Mouse (Mus musculus) E14TG2a.4 (cell line): ENCODE measurements around the gene Polr1b.

ENCODE experiments used
- H3K27me3 ChIP-seq: 2 replicates; pipeline ENCODE4 v1.6.1; 2014; ENCODE audit warnings: low read length, control low read depth; ENCODE audit not compliant: insufficient read depth
- H3K36me3 ChIP-seq: 2 replicates; pipeline ENCODE4 v1.6.1; 2014; ENCODE audit warnings: low read length, control low read depth; ENCODE audit not compliant: insufficient read depth
- H3K4me1 ChIP-seq: replicated peaks from 2 replicates; pipeline ENCODE4 v1.6.1; 2014; ENCODE audit warnings: low read depth, low read length, control low read depth
- H3K4me3 ChIP-seq: replicated peaks from 2 replicates; pipeline ENCODE4 v1.5.1; 2014; ENCODE audit warnings: mild to moderate bottlenecking, low read length
- H3K9me3 ChIP-seq: 2 replicates; pipeline ENCODE4 v1.6.1; 2014; ENCODE audit warnings: low read length, control low read depth
- CTCF ChIP-seq: conservative IDR thresholded peaks from 2 replicates; pipeline ENCODE4 v1.5.1; 2014; ENCODE audit warnings: low read length
- NANOG ChIP-seq: IDR thresholded peaks from 2 replicates; pipeline ENCODE4 v1.6.1; 2014; ENCODE audit warnings: borderline replicate concordance, low read length, mixed read lengths
- POU5F1 ChIP-seq: IDR thresholded peaks from 2 replicates; pipeline ENCODE4 v1.6.1; 2014; ENCODE audit warnings: low read length, borderline replicate concordance

Polr1b gene

GRCm38 (mm10) chr2:129100784-129101310 lies at the start of gene Polr1b:
Polr1b (plus strand) TSS chr2:129100995.
- Histone ChIP-seq H3K9me3 (no peaks in the 10 kb centered on the region), H3K27me3 (no peaks in the 10 kb centered on the region), H3K4me1 (peaks cover 24% of the 10 kb centered on the region), H3K36me3 (peaks cover 39% of the 10 kb centered on the region), H3K4me3 (peak within 1 kb of the TSS; percentile 95)
- TF ChIP-seq NANOG = no peak
- no peak for TF ChIP-seq POU5F1
- TF ChIP-seq CTCF = no peak

- Histone ChIP-seq H3K4me1 (peaks cover 14% of the 10 kb centered on the region), H3K4me3 (no peak overlapping the region), H3K27me3 (peaks cover 5% of the 10 kb centered on the region), H3K36me3 (no peaks in the 10 kb centered on the region), H3K9me3 (no peaks in the 10 kb centered on the region)
- TF ChIP-seq NANOG = no peak
These were observed 48.3 kb upstream of the Polr1b start for GRCm38 (mm10) chr2:129052451-129052983.

GRCm38 (mm10) chr2:129055741-129056140 lies 45.1 kb upstream of the Polr1b start:
- Histone ChIP-seq H3K4me3 (no peak overlapping the region), H3K27me3 (peaks cover 5% of the 10 kb centered on the region), H3K9me3 (no peaks in the 10 kb centered on the region), H3K36me3 (no peaks in the 10 kb centered on the region), H3K4me1 (peaks cover 28% of the 10 kb centered on the region)
- TF ChIP-seq NANOG (no peak), CTCF (no peak), POU5F1 (no peak)

GRCm38 (mm10) chr2:129056597-129056996 lies 44.2 kb upstream of the Polr1b start:
- H3K27me3 ChIP-seq = peaks cover 5% of the 10 kb centered on the region
- no peaks in the 10 kb centered on the region for H3K9me3 ChIP-seq
- no peak for TF ChIP-seq NANOG
- peak; percentile 91 for TF ChIP-seq CTCF
- no peak for TF ChIP-seq POU5F1
- H3K4me1 ChIP-seq = peaks cover 32% of the 10 kb centered on the region
- H3K4me3 ChIP-seq = no peak overlapping the region
- H3K36me3 ChIP-seq = no peaks in the 10 kb centered on the region

- TF ChIP-seq NANOG (no peak), CTCF (no peak), POU5F1 (no peak)
- H3K9me3 ChIP-seq = no peaks in the 10 kb centered on the region
- H3K4me1 ChIP-seq = peaks cover 35% of the 10 kb centered on the region
- no peak overlapping the region for H3K4me3 ChIP-seq
- peaks cover 5% of the 10 kb centered on the region for H3K27me3 ChIP-seq
- no peaks in the 10 kb centered on the region for H3K36me3 ChIP-seq
These were observed 43.5 kb upstream of the Polr1b start for GRCm38 (mm10) chr2:129057256-129057655.

GRCm38 (mm10) chr2:129057920-129058361 lies 42.9 kb upstream of the Polr1b start:
- TF ChIP-seq NANOG (no peak), CTCF (no peak), POU5F1 (no peak)
- no peaks in the 10 kb centered on the region for H3K9me3 ChIP-seq
- H3K27me3 ChIP-seq = peaks cover 5% of the 10 kb centered on the region
- peaks cover 42% of the 10 kb centered on the region for H3K4me1 ChIP-seq
- no peaks in the 10 kb centered on the region for H3K36me3 ChIP-seq
- no peak overlapping the region for H3K4me3 ChIP-seq

- H3K27me3 ChIP-seq = no peaks in the 10 kb centered on the region
- no peak overlapping the region for H3K4me3 ChIP-seq
- H3K36me3 ChIP-seq = no peaks in the 10 kb centered on the region
- H3K9me3 ChIP-seq = no peaks in the 10 kb centered on the region
- peaks cover 49% of the 10 kb centered on the region for H3K4me1 ChIP-seq
- TF ChIP-seq POU5F1 (no peak), CTCF (no peak), NANOG (no peak; the same call in 1 of the 2 replicates)
These were observed 39.2 kb upstream of the Polr1b start for GRCm38 (mm10) chr2:129061456-129062059.

- TF ChIP-seq POU5F1 (no peak), NANOG (no peak), CTCF (no peak)
- H3K27me3 ChIP-seq = no peaks in the 10 kb centered on the region
- H3K9me3 ChIP-seq = peaks cover 6% of the 10 kb centered on the region
- H3K4me3 ChIP-seq = peak within 1 kb of the TSS; percentile 94
- H3K4me1 ChIP-seq = peaks cover 40% of the 10 kb centered on the region
- 0 out of 2 replicates have a peak, but pooled peaks cover 3% of the 10 kb centered on the region for H3K36me3 ChIP-seq
These were observed 35.1 kb upstream of the Polr1b start, which contains the start of gene Ttl for GRCm38 (mm10) chr2:129065437-129066282. Ttl (plus strand) TSS chr2:129065942.
